Mouse (Mus musculus): Measurements from ENCODE around the gene Col10a1. TPM values are rescaled to one million over a fixed set of nuclear protein-coding genes. Genes with fewer than 3 reads are reported as not detected.

Gene Col10a1
- 0.33 TPM in 2 replicates for polyA plus RNA-seq (2015; fragmentation: Nextera tagmentation; extraction: Ambion mirVana)

GRCm38 (mm10) chr10:34389681-34390080 is at the start of gene Col10a1:
Gene Col10a1, plus strand, starts transcription at chr10:34389981.

GRCm38 (mm10) chr10:34418204-34418756 is 28.5 kb downstream of the Col10a1 start, which contains the start of gene Nt5dc1:
Gene Nt5dc1, minus strand, starts transcription at chr10:34418552.

Other genes starting within 250 kb of the Col10a1 start
- 12.8 and 12.9 TPM in 2 replicates for gene Dse, start 182.3 kb upstream of the Col10a1 start, polyA plus RNA-seq (2015; fragmentation: Nextera tagmentation; extraction: Ambion mirVana)
- 70.9 and 81.9 TPM in 2 replicates for gene Tspyl1, start 107.8 kb upstream of the Col10a1 start, polyA plus RNA-seq (2015; fragmentation: Nextera tagmentation; extraction: Ambion mirVana)
- 28.8 and 52.4 TPM in 2 replicates for gene Tspyl4, start 92.5 kb upstream of the Col10a1 start, polyA plus RNA-seq (2015; fragmentation: Nextera tagmentation; extraction: Ambion mirVana)
- 6.8 and 13.2 TPM in 2 replicates for gene Nt5dc1, start 28.6 kb downstream of the Col10a1 start, polyA plus RNA-seq (2015; fragmentation: Nextera tagmentation; extraction: Ambion mirVana)
- gene Frk, start 93.4 kb downstream of the Col10a1 start, polyA plus RNA-seq (2015; fragmentation: Nextera tagmentation; extraction: Ambion mirVana): 7.3 and 11.9 TPM in 2 replicates

Data from adrenal gland, postnatal 0 days (tissue).